Mouse (Mus musculus): ENCODE measurements around the gene Nek7. TPM values are rescaled to one million over a fixed set of nuclear protein-coding genes. Genes with fewer than 3 reads are reported as not detected.

Nek7 gene
- polyA plus RNA-seq, 1 experiment from 2014 or later = 22.2 TPM

DNA sequence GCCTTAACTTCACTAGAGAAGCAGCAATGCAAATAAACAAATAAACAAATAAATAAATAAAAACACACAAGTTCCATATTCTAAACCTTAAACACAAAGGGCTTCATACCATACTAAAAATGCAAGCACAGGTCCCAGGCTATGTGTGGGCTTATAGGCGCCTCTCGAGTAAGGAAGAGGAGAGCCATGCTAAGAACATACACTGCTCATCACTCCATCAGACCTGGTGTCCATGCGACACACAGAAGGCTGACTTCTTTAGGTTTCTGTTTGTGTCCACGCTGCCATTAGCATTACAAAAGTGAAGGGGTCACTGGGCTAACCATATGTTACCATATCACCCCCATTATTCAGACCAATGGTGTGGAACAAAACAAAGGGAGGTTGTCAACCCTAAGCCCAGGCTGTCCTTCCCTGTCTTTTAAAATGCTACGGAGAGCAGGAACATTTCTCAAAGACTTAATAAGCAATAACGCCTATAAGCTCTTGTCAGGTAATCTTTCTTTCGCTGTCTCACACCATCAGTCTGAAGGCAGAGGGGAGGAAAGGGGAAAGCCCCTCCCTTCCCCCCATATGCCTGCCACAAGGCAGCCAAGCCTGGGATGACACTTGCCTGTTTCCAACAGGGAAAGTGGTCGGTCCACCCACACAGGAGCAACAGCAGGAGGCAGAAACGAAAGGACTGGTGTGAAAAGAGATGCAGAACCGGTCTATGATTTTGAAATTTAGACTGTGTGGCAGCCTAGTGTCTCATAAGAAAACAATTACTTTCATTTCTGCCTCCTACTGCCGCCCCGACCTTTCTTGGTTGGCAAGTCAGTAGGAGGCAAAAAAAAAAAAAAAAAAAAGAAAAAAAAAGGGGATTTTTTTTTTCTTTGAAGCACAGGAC, 60.5 kb downstream of the Nek7 start:
- peaks cover 18% of the 10 kb centered on the region for H3K36me3 ChIP-seq (replicated peaks; ENCODE audit: insufficient read depth, low read length)
- H3K9me3 ChIP-seq (ENCODE audit: low read length) = no peaks in the 10 kb centered on the region
- H3K9ac ChIP-seq (replicated peaks) = no peak overlapping the region
- WGBS (ENCODE audit: insufficient replicate concordance) = 80% methylated on average over 12 of the region's 12 CpGs
- no peak overlapping the region for H3K27ac ChIP-seq (ENCODE audit: low read depth)
- DNase-seq (no peak), ATAC-seq (no peak)
- TF ChIP-seq CTCF (IDR thresholded peaks at IDR 0.05; ENCODE audit: low read depth) (no peak), EP300 (IDR thresholded peaks at IDR 0.05; ENCODE audit: low read depth) (no peak)
- H3K4me1 ChIP-seq (ENCODE audit: insufficient read depth) = no peaks in the 10 kb centered on the region
- H3K27me3 ChIP-seq (ENCODE audit: insufficient read depth, low read length) = no peaks in the 10 kb centered on the region
- H3K4me2 ChIP-seq (ENCODE audit: low read depth, low read length) = no peak overlapping the region
- no peak overlapping the region for H3K4me3 ChIP-seq (ENCODE audit: low read depth, low read length)

DNA sequence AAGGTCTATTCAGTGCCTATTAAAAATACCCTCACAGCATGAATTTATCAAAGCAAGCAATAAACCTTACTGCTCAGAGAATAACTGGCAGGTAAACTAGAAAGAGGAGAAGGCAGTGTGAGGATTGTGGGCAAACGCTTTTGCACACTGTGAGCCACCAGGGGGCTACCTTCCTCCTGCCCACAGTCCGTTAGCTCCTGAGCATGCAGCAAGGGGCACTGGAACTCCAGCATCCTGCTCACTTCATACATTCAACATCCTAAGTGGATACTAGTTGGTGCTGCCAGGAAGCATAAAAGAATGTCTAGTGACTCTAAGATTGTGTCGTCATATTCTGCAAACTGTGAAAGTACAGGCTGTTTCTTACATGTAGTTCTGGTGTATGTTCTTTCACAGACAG, 61.6 kb downstream of the Nek7 start:
- no peak for DNase-seq
- ATAC-seq = no peak
- TF ChIP-seq CTCF (IDR thresholded peaks at IDR 0.05; ENCODE audit: low read depth) = peak; percentile 66
- TF ChIP-seq EP300 (IDR thresholded peaks at IDR 0.05; ENCODE audit: low read depth) = no peak
- Histone ChIP-seq H3K36me3 (replicated peaks; ENCODE audit: insufficient read depth, low read length) (peaks cover 22% of the 10 kb centered on the region), H3K4me3 (ENCODE audit: low read depth, low read length) (no peak overlapping the region), H3K9me3 (ENCODE audit: low read length) (no peaks in the 10 kb centered on the region), H3K27ac (ENCODE audit: low read depth) (no peak overlapping the region), H3K4me1 (ENCODE audit: insufficient read depth) (no peaks in the 10 kb centered on the region), H3K27me3 (ENCODE audit: insufficient read depth, low read length) (no peaks in the 10 kb centered on the region), H3K4me2 (ENCODE audit: low read depth, low read length) (no peak overlapping the region), H3K9ac (replicated peaks) (no peak overlapping the region)
- 79% methylated on average over 3 of the region's 3 CpGs for WGBS (ENCODE audit: insufficient replicate concordance)

DNA sequence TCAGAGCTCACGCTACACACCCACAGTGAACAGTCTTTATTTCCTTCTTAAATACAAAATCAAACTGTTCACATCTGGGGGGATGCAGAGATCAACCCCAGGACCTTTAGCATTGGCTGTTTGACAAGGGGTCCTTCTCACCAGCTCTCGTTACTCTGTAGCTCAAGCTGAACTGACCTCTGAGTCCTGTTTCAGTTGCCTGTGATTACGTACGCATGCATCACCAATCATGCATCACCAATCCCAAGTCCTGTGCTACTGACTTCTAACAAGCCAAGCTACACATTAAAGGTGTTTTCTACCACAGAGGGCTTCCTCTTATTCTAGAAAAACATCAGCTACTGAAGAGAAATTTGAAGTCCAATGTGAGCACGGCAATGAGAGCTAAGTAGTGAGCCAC, 65.0 kb downstream of the Nek7 start:
- no peak overlapping the region for H3K4me3 ChIP-seq (ENCODE audit: low read depth, low read length)
- no peaks in the 10 kb centered on the region for H3K4me1 ChIP-seq (ENCODE audit: insufficient read depth)
- no peak overlapping the region for H3K9ac ChIP-seq (replicated peaks)
- peaks cover 14% of the 10 kb centered on the region; the same call in 1 of the 2 replicates for H3K36me3 ChIP-seq (replicated peaks; ENCODE audit: insufficient read depth, low read length)
- H3K27me3 ChIP-seq (ENCODE audit: insufficient read depth, low read length) = no peaks in the 10 kb centered on the region
- H3K27ac ChIP-seq (ENCODE audit: low read depth) = no peak overlapping the region
- ATAC-seq (no peak), DNase-seq (no peak)
- H3K9me3 ChIP-seq (ENCODE audit: low read length) = no peaks in the 10 kb centered on the region
- 83% methylated on average over 5 of the region's 5 CpGs for WGBS (ENCODE audit: insufficient replicate concordance)
- no peak overlapping the region for H3K4me2 ChIP-seq (ENCODE audit: low read depth, low read length)
- TF ChIP-seq CTCF (IDR thresholded peaks at IDR 0.05; ENCODE audit: low read depth) (no peak), EP300 (IDR thresholded peaks at IDR 0.05; ENCODE audit: low read depth) (no peak)

DNA sequence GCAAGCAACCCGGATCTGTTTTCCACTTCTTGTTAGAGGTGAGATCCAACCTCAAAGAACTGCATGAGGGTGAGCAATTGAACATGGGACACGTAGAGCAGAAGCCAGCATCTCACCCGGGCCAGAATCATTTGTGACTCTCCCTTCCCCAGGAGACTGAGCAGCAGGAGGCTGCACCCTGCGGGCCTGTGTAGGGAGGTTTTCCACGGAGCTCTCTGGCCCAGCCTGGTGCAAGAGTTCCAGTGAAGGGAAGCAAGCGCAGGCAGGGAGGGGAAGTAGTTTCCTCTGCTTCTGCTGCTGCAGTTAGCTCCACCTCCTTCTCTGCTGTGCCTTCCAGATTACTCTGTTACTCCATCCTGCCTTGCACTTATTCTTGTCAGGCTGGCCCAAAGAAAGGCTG, 69.8 kb downstream of the Nek7 start:
- Histone ChIP-seq H3K27me3 (ENCODE audit: insufficient read depth, low read length) (no peaks in the 10 kb centered on the region), H3K9me3 (ENCODE audit: low read length) (no peaks in the 10 kb centered on the region), H3K4me1 (ENCODE audit: insufficient read depth) (no peaks in the 10 kb centered on the region; the same call in 1 of the 2 replicates), H3K9ac (replicated peaks) (no peak overlapping the region), H3K36me3 (replicated peaks; ENCODE audit: insufficient read depth, low read length) (peaks cover 7% of the 10 kb centered on the region; the same call in 1 of the 2 replicates), H3K4me2 (ENCODE audit: low read depth, low read length) (peak overlapping the region; percentile 47), H3K4me3 (ENCODE audit: low read depth, low read length) (no peak overlapping the region), H3K27ac (ENCODE audit: low read depth) (no peak overlapping the region)
- peak; percentile 21 for DNase-seq
- TF ChIP-seq EP300 (IDR thresholded peaks at IDR 0.05; ENCODE audit: low read depth) = no peak
- TF ChIP-seq CTCF (IDR thresholded peaks at IDR 0.05; ENCODE audit: low read depth) = no peak
- WGBS (ENCODE audit: insufficient replicate concordance) = 28% methylated on average over 6 of the region's 6 CpGs
- ATAC-seq = peak; percentile 51

DNA sequence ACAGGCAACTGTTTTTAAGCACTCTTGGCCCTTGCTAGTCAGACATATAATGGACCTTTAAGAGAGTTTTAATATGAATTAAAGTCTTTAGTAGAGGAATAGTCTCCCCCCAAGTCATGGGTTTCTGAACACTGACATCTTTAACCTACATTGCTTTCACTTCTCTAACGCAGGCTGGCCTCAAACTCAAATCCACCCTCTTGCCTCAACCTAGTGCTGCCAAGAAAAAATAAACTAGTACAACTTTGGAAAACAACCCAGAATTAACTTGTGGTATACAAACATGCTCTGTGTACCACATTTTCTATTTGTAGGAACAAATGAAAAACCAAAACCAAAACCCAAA, 77.8 kb downstream of the Nek7 start:
- Histone ChIP-seq H3K4me2 (ENCODE audit: low read depth, low read length) (no peak overlapping the region), H3K4me1 (ENCODE audit: insufficient read depth) (no peaks in the 10 kb centered on the region), H3K4me3 (ENCODE audit: low read depth, low read length) (no peak overlapping the region), H3K27ac (ENCODE audit: low read depth) (0 out of 2 replicates have a peak overlapping the region, but pooled peaks have one; percentile 29), H3K9me3 (ENCODE audit: low read length) (no peaks in the 10 kb centered on the region), H3K36me3 (replicated peaks; ENCODE audit: insufficient read depth, low read length) (no peaks in the 10 kb centered on the region), H3K9ac (replicated peaks) (no peak overlapping the region), H3K27me3 (ENCODE audit: insufficient read depth, low read length) (no peaks in the 10 kb centered on the region)
- DNase-seq (no peak), ATAC-seq (no peak)
- 77% methylated on average over 1 of the region's 1 CpGs for WGBS (ENCODE audit: insufficient replicate concordance)
- TF ChIP-seq EP300 (IDR thresholded peaks at IDR 0.05; ENCODE audit: low read depth) (no peak), CTCF (IDR thresholded peaks at IDR 0.05; ENCODE audit: low read depth) (no peak)

DNA sequence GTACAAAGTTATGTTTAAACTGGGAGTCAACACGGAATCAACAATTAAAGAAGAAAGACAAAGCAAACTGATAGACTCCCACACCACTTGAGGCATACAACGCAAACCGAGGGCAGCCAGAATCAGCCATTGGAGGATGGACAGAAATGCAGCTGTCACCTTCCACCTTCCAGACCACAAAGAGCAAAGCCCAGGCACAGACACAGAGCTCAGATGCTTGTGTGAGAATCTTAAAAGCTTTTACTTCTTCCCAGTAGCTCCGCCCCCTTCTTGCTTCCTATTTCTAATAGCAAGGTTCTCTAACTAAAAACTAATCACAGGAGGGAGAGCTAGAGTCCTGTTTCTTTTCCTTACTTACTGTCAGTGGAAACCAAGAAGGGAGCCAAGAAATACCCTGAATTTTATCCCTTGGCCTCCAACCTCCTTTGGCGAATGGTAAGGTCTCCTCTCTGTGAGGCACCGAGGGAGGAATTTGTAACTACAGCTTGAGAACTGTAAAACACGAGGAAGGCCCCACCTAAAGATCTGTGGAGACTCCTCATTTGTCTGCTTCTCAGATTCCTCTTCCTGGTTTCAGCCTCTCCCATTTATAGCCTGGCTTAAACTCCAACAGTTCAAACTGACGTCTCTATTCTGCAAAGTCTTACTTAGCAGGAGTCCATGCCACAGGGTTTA, 78.3 kb downstream of the Nek7 start:
- H3K9me3 ChIP-seq (ENCODE audit: low read length) = no peaks in the 10 kb centered on the region
- no peak overlapping the region for H3K4me2 ChIP-seq (ENCODE audit: low read depth, low read length)
- H3K4me1 ChIP-seq (ENCODE audit: insufficient read depth) = no peaks in the 10 kb centered on the region
- TF ChIP-seq CTCF (IDR thresholded peaks at IDR 0.05; ENCODE audit: low read depth) (no peak), EP300 (IDR thresholded peaks at IDR 0.05; ENCODE audit: low read depth) (no peak)
- ATAC-seq (no peak), DNase-seq (no peak)
- no peak overlapping the region for H3K4me3 ChIP-seq (ENCODE audit: low read depth, low read length)
- H3K27ac ChIP-seq (ENCODE audit: low read depth) = 0 out of 2 replicates have a peak overlapping the region, but pooled peaks have one; percentile 29
- no peaks in the 10 kb centered on the region for H3K27me3 ChIP-seq (ENCODE audit: insufficient read depth, low read length)
- no peaks in the 10 kb centered on the region for H3K36me3 ChIP-seq (replicated peaks; ENCODE audit: insufficient read depth, low read length)
- no peak overlapping the region for H3K9ac ChIP-seq (replicated peaks)
- 49% methylated on average over 8 of the region's 8 CpGs for WGBS (ENCODE audit: insufficient replicate concordance)

Data from liver, postnatal 0 days (tissue).